Mouse (Mus musculus) lung, adult 18-20 months (tissue): ENCODE data around the gene Sema6b.
"Not testable (repeated sequence)": the region's sequence is repeated elsewhere in the genome, so short reads cannot be mapped to it uniquely, and the experiment has no call there.

Source experiments
- DNase-seq, 2 experiments: peaks; one replicate each; pipeline ENCODE4 v3.0.0; 2022; ENCODE audit warnings: mixed read lengths in 2 of 2

Gene Sema6b

DNA sequence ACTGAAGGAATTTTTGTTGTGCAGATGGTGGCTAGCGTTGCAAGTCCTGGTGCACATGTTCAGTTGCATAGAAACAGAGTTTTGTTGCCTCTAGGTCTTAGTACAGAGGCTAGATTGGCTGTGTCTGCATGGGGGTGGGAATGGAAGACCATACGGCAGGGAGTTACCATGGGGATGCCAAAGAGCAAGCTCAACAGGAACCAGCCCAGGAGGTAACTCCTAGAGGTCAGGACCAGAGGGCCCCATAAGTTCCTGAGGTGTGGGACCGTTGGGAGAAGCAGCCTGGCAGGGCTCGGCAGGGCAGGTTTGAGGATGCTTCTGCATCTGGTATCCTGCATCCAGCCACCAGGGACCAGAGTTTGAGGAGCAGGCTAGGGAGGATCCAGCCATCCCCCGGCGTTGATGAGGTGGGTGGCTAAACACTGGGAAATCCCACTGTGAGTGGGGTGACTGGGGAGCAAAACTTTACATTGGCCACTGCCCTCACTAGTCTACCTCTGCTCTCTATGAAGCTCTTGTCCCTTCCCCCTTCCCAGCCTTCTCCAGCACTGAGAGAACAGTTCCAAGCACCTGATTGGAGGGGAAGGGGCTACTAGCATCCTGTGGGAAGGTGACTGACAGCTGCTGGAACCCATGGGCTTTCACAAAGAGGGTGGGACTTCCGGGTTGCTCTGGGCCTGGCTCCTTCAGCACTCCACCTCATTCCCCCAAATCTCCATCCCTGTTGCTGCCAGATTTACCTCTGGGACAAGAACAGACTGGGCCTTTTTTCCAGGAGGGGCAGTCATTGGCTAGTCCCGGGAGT is 59.2 kb downstream of the Sema6b start:
- no peak for DNase-seq

DNA sequence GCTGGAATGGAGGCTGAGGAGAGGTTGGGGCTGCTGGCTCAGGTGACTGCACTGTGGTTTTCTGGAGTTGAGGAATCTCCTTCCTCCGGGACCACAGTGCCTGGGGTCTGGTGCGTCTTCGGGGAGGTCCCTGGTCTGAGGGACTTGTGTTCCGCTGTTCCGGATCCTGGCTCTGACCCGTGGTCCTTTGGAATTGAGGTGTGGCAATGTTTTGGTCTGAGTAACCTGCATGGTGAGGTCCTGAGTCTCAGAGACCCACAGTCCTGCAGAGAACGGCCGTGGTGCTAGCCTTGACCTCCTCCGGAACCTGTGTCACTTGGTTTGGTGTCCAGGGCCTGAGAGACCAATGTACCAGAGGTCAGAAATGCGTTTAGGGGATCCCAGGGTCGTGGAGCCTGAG is 60.2 kb downstream of the Sema6b start:
- DNase-seq = peak in 1 of 2 experiments; percentile 21

DNA sequence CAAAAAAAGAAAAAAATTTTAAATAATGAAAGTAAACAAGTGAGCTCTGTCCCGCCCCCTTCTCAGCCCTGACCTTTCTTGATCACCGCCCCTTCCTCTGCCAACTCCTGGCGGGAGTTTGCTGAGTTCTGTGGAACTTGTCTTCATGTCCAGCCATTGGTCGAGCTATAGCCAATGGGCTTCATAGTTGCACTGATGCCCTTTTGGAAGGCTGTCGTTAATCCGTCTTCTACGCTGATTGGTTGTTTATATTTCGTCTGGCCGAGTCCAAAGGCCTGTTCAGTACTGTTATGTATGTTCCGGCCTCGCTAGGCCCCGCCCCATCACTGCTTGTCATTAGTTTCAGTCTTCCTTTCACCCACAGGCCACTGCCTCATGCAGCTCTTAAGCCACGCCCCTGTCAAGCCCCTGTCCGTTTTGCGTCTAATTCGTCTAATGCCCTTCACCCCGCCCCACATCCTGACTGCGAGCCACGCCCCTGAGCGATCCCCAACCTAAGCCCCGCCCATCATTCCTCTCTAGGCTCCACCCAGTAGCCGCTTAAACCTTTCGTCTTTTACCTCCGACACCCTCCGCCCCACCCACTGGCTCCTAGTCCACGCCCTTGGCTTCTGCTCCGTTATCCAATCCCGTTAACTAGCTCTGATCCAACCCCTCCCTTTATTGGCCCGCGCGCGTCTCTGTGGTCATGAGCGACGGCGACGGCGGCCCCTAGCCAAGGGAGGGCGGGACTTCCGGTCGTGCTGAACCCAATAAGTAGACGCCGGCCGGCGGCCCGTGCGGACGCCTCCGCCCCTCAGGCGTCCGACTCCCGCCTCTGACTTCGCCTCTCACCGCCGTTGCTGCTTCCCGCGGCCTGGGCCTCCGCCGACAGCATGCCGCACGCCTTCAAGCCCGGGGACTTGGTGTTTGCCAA is 61.0 kb downstream of the Sema6b start, which contains the start of gene Hdgfl2:
Gene Hdgfl2 (plus strand): TSS at position 755 of the 916 bp plus-strand sequence.
- peak; percentile 100 for DNase-seq

DNA sequence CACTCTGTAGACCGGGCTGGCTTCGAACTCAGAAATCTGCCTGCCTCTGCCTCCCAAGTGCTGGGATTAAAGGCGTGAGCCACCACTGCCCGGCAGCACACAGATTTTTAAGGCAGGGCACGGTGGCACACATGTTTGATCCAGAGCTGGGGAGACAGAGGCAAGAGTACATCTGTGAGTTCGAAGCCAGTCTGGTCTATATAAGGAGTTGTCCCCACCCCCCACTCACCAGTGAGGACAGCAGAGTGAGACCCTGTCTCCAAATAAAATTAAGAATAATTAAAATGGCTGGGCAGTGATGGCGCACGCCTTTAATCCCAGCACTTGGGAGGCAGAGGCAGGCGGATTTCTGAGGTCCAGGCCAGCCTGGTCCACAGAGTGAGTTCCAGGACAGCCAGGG is 61.8 kb downstream of the Sema6b start:
- not testable (repeated sequence) for DNase-seq

DNA sequence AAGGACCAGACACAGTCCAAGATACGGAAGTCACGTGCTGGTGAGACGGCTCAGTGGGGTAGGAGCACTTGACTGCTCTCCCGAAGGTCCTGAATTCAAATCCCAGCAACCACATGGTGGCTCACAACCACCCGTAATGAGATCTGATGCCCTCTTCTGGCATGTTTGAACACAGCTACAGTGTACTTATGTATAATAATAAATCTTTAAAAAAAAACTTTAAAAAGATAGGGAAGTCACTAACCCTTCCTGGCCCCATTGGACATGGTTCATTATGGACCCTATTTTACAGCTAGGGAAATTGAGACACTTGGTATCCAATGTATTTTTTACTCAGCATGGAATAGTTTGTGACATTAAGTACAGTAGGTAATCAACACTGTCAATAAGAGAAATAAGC is 62.6 kb downstream of the Sema6b start:
- DNase-seq = no peak

DNA sequence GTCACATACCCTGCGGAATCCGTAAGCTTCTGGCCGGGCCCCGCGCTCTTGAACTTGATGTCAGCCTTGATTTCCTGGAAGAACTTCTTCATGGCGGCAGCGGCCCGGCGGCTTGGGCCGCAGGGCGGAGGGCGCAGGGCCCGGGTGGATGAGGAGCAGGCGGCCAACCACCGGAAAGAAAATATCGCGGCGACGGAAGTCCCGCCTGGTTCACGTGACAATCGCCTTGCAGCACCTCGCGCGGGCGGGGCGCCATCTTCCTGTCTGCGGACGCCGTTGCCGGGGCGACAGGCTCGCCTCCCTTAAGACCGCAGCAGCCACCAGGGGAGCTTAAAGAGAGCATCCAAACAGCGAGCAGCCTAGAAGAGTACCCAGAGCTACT is 65.3 kb downstream of the Sema6b start, which contains the start of gene Ubxn6:
Gene Ubxn6 (minus strand): TSS at position 202 of the 382 bp plus-strand sequence.
- DNase-seq = peak; percentile 96 to 97

DNA sequence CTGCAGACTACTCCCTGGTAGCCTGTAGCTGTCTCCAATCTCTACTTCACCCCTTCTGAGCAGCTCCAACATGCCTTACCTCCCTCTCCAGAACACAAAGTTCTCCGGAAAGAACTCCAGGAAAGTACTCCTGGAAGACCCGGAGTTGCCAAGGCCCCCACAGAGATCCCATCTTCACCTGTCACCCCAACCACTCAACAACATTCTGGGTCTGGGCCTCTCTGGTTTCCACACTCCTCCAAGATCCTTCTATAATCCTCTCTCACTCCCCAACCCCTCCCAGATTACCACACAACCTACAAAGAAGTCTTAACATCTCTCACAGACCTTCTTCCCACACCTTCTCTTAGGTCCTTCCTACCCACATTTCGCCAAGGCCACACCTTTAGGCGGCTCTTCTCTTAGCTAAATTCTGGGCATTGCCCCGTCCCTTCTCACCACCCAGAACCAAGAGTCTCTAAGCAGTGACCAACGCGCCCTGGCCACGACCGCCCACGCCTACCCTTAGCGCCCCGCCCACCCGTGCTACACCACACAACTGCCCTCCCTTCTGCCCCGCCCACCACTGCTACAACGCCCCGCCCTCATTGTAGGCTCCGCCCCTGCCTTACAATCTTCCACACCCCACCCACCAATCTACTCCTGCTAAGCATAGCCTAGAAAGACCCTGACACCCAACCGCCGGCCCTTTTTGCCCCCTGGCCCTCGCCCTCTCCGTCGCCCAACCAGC is 65.9 kb downstream of the Sema6b start:
- DNase-seq = peak; percentile 84 to 91
